Mouse (Mus musculus) embryonic fibroblast, embryonic 13.5 days (primary cell): ENCODE measurements around the gene Rbm20.

ENCODE experiments used
- CTCF ChIP-seq: IDR thresholded peaks from 2 replicates; pipeline ENCODE4 v1.5.1; 2011; ENCODE audit warnings: mild to moderate bottlenecking, control low read depth, low read length, moderate library complexity, borderline replicate concordance; ENCODE audit not compliant: insufficient read depth
- POLR2A ChIP-seq: IDR thresholded peaks from 2 replicates; pipeline ENCODE4 v1.6.1; 2011; ENCODE audit warnings: low read depth, mild to moderate bottlenecking, control low read depth, low read length, moderate library complexity

DNA sequence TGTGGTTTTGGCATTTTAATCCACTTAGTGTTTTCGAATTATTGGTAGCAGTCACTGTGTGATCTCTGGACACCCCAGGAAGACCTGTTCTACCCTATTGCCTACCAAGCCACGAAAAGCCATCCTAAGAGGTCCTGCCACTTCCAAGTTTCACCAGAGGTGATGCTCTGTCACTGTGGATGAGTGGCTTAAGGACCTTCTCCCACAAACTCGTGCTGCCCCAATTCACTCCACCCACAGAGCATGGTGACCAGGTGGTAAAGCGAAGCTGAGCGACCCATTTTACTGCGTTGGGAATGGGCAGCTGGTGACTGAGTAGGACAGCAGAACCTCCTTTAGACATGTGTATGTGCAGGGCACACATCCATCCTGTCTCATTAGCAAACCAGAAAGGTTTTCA lies 27.7 kb upstream of the Rbm20 start:
- peak; percentile 4; the same call in 1 of the 2 replicates for TF ChIP-seq CTCF
- TF ChIP-seq POLR2A: no peak
